11 mouse cellular contexts compared by ENCODE assay signal in genomic region chr12:44993391-44993790, GRCm38 (mm10).
DNase-seq lines count a peak whose midpoint lies in the region; ATAC-seq and TF ChIP-seq lines count a peak whose summit lies in the region.
"Had no signal": no experiment of that assay in that cellular context is flagged by ENCODE, and none has a peak within 500 bp of the region (broad histone marks: within the 10 kb centered on the region; RNA-seq: fewer than 3 reads in every experiment).

No protein-coding gene starts in this region.

- H3K4me2 ChIP-seq in lung, embryonic 15.5 days: no peak overlapping the region
- H3K4me2 ChIP-seq: limb, embryonic 15.5 days had no signal

- CTCF ChIA-PET in Patski (lab: Charles Lee): no interaction called here

- H3K27me3 ChIP-seq in Patski: no peaks in the 10 kb centered on the region
- no peaks in the 10 kb centered on the region for H3K27me3 ChIP-seq in lung, embryonic 15.5 days
- H3K27me3 ChIP-seq: limb, embryonic 15.5 days had no signal

- intact Hi-C loops in gastrocnemius, adult 2 months (cut with DNase I): no loop called here
- intact Hi-C loops in heart, postnatal 25 days (cut with DNase I): no loop called here

- H3K27ac ChIP-seq in gastrocnemius, adult 2 months: peak overlapping the region; percentile 41
- H3K27ac ChIP-seq in lung, embryonic 15.5 days: no peak overlapping the region
- H3K27ac ChIP-seq: limb, embryonic 15.5 days had no signal

- H3K9me3 ChIP-seq in lung, embryonic 15.5 days: no peaks in the 10 kb centered on the region
- H3K9me3 ChIP-seq: limb, embryonic 15.5 days had no signal

- peak; percentile 43 for DNase-seq in gastrocnemius, adult 2 months
- DNase-seq in gastrocnemius, postnatal 10 days: no peak
- DNase-seq in Patski (ENCODE audit: low read depth, low spot score): no peak
- DNase-seq in heart, postnatal 25 days (ENCODE audit: low spot score): peak; percentile 37
- DNase-seq in T-cell, adult 2 months (ENCODE audit: low spot score): no peak
- no peak for DNase-seq in spleen, postnatal 10 days (ENCODE audit: low spot score in 2 of 2)
- DNase-seq in cerebellum, adult 18-20 months: no peak
- DNase-seq: kidney, adult 8-10 months; midbrain, embryonic 14.5 days had no signal

- in situ Hi-C loops in Patski (cut with MboI; ENCODE audit: low pct_unique_long_range_greater_than_20kb): no loop called here

- no peak for TF ChIP-seq CTCF in gastrocnemius, adult 2 months (IDR thresholded peaks at IDR 0.05)
- TF ChIP-seq CTCF in Patski (IDR thresholded peaks at IDR 0.05): no peak

- no peak overlapping the region for H3K4me3 ChIP-seq in gastrocnemius, adult 2 months
- H3K4me3 ChIP-seq in lung, embryonic 15.5 days: no peak overlapping the region
- H3K4me3 ChIP-seq: limb, embryonic 15.5 days had no signal

- peak; percentile 54 for ATAC-seq in Patski
- peak; percentile 72; the same call in 1 of the 2 replicates for ATAC-seq in lung, embryonic 15.5 days (ENCODE audit: borderline replicate concordance, extremely low read depth, low FRiP score, low TSS enrichment)

- no peaks in the 10 kb centered on the region for H3K4me1 ChIP-seq in lung, embryonic 15.5 days

- H3K36me3 ChIP-seq in lung, embryonic 15.5 days: no peaks in the 10 kb centered on the region
- H3K36me3 ChIP-seq: limb, embryonic 15.5 days had no signal

- H3K9ac ChIP-seq in lung, embryonic 15.5 days: no peak overlapping the region
- H3K9ac ChIP-seq: limb, embryonic 15.5 days had no signal

- POLR2A ChIA-PET in Patski (lab: Charles Lee): no interaction called here

- 52% methylated on average over 3 of the region's 3 CpGs for WGBS in lung, embryonic 15.5 days

Comparison
In these comparisons a context has a peak if more than half of its experiments do, and no peak if none do; other contexts are left out.
1. DNase-seq: peak in gastrocnemius, adult 2 months (single experiment) and heart, postnatal 25 days (single experiment); none in gastrocnemius, postnatal 10 days (single experiment), Patski (single experiment), T-cell, adult 2 months (single experiment), spleen, postnatal 10 days (0 of 2) and cerebellum, adult 18-20 months (0 of 2).